Mouse (Mus musculus) heart, embryonic 14.5 days (tissue): ENCODE results near the gene Gm5475. TPM values are rescaled to one million over a fixed set of nuclear protein-coding genes. Genes with fewer than 3 reads are reported as not detected.

Source experiments
- ATAC-seq: fragments of 200-750 bp; cut with Nextera tagmentation; 2 replicates; pipeline ENCODE4 v1.8.0; 2017; ENCODE audit warnings: low read depth, moderate TSS enrichment; ENCODE audit not compliant: insufficient number of reproducible peaks, insufficient read depth, low FRiP score
- H3K27ac ChIP-seq, 2 experiments: fragments of 200-500 bp in 1 of 2; fragments of 300-500 bp in 1 of 2; sonication (generic) in 1 of 2; replicated peaks in 1 of 2; 2 replicates each; pipeline ENCODE4 v1.5.1; 2012 to 2014; ENCODE audit warnings: low read depth in 2 of 2, low read length in 2 of 2, control low read depth in 1 of 2, mild to moderate bottlenecking in 1 of 2, mixed read lengths in 1 of 2; ENCODE audit not compliant: control insufficient read depth in 1 of 2, insufficient read depth in 1 of 2
- H3K27me3 ChIP-seq: fragments of 300-500 bp; sonication (generic); 2 replicates; pipeline ENCODE4 v1.6.1; 2014; ENCODE audit warnings: mild to moderate bottlenecking, low read length, control low read depth; ENCODE audit not compliant: control insufficient read depth, insufficient read depth
- H3K36me3 ChIP-seq: fragments of 300-500 bp; sonication (generic); 2 replicates; pipeline ENCODE4 v1.6.1; 2014; ENCODE audit warnings: mild to moderate bottlenecking, control low read depth, low read length, mixed read lengths; ENCODE audit not compliant: control insufficient read depth, insufficient read depth
- H3K4me1 ChIP-seq, 2 experiments: fragments of 200-500 bp in 1 of 2; fragments of 300-500 bp in 1 of 2; sonication (generic) in 1 of 2; 2 replicates each; pipeline ENCODE4 v1.6.1; 2012 to 2014; ENCODE audit warnings: low read length in 2 of 2, control low read depth in 1 of 2, mixed read lengths in 1 of 2; ENCODE audit not compliant: control insufficient read depth in 2 of 2, insufficient read depth in 2 of 2
- H3K4me2 ChIP-seq: fragments of 300-500 bp; sonication (generic); 2 replicates; pipeline ENCODE4 v1.6.1; 2014; ENCODE audit warnings: mild to moderate bottlenecking, low read length
- H3K4me3 ChIP-seq, 2 experiments: fragments of 200-500 bp in 1 of 2; fragments of 300-500 bp in 1 of 2; sonication (generic) in 1 of 2; 2 replicates each; pipeline ENCODE4 v1.5.1; 2012 to 2014; ENCODE audit warnings: low read length in 2 of 2, mild to moderate bottlenecking in 2 of 2, control low read depth in 1 of 2, low read depth in 1 of 2, moderate library complexity in 1 of 2; ENCODE audit not compliant: control insufficient read depth in 1 of 2, insufficient read depth in 1 of 2
- H3K9ac ChIP-seq: fragments of 300-500 bp; sonication (generic); 2 replicates; pipeline ENCODE4 v1.6.1; 2014; ENCODE audit warnings: mild to moderate bottlenecking, low read length
- H3K9me3 ChIP-seq: fragments of 300-500 bp; sonication (generic); 2 replicates; pipeline ENCODE4 v1.6.1; 2016; ENCODE audit warnings: low read length, control low read depth; ENCODE audit not compliant: control insufficient read depth
- WGBS: fragments of 180-500 bp; shearing (Covaris S2); extraction: QIAGEN DNeasy Blood & Tissue Kit; methylation state at CpG from one replicate; pipeline ENCODE4 v1.1.7; 2014; 5-methylcytosine and 5-hydroxymethylcytosine counted together
- polyA plus RNA-seq: library from polyadenylated mRNA; unstranded; fragments of >200 nt; fragmentation: Nextera tagmentation; extraction: Ambion mirVana; gene quantifications from 2 replicates; pipeline ENCODE4 v1.2.1, GENCODE M21; 2014

The Gm5475 gene
- polyA plus RNA-seq, 1 experiment from 2014 or later, result not detected

GRCm38 (mm10) chr15:100388224-100388835 lies 33.6 kb upstream of the Gm5475 start:
- Histone ChIP-seq H3K36me3 (no peaks in the 10 kb centered on the region; the same call in 1 of the 2 replicates), H3K4me2 (no peak overlapping the region), H3K27ac (no peak overlapping the region), H3K9me3 (no peaks in the 10 kb centered on the region), H3K4me3 (no peak overlapping the region), H3K9ac (no peak overlapping the region), H3K4me1 (peaks cover 10 to 13% of the 10 kb centered on the region in 2 experiments), H3K27me3 (no peaks in the 10 kb centered on the region)
- no peak for ATAC-seq
- 88% methylated on average over 15 of the region's 16 CpGs for WGBS

GRCm38 (mm10) chr15:100388886-100389285 lies 33.1 kb upstream of the Gm5475 start:
- Histone ChIP-seq H3K4me1 (peaks cover 10 to 13% of the 10 kb centered on the region in 2 experiments), H3K4me3 (no peak overlapping the region), H3K4me2 (no peak overlapping the region), H3K9ac (no peak overlapping the region), H3K36me3 (peaks cover 6% of the 10 kb centered on the region), H3K27ac (no peak overlapping the region), H3K9me3 (no peaks in the 10 kb centered on the region), H3K27me3 (no peaks in the 10 kb centered on the region)
- WGBS, result 76% methylated on average over 9 of the region's 9 CpGs
- no peak for ATAC-seq

GRCm38 (mm10) chr15:100391066-100391465 lies 30.9 kb upstream of the Gm5475 start:
- H3K9ac ChIP-seq, result no peak overlapping the region
- no peak for ATAC-seq
- H3K36me3 ChIP-seq, result peaks cover 27% of the 10 kb centered on the region
- H3K4me1 ChIP-seq, result peaks cover 10 to 13% of the 10 kb centered on the region in 2 experiments
- no peak overlapping the region for H3K4me2 ChIP-seq
- H3K9me3 ChIP-seq, result no peaks in the 10 kb centered on the region
- no peak overlapping the region for H3K4me3 ChIP-seq
- WGBS, result 46% methylated on average over 7 of the region's 7 CpGs
- H3K27me3 ChIP-seq, result no peaks in the 10 kb centered on the region
- H3K27ac ChIP-seq, result no peak overlapping the region

- no peaks in the 10 kb centered on the region for H3K9me3 ChIP-seq
- H3K27ac ChIP-seq, result no peak overlapping the region
- no peak overlapping the region for H3K9ac ChIP-seq
- H3K4me3 ChIP-seq, result no peak overlapping the region
- H3K4me2 ChIP-seq, result no peak overlapping the region
- H3K27me3 ChIP-seq, result no peaks in the 10 kb centered on the region
- WGBS, result 85% methylated on average over 7 of the region's 7 CpGs
- ATAC-seq, result no peak
- peaks cover 33% of the 10 kb centered on the region for H3K36me3 ChIP-seq
- peaks cover 10 to 13% of the 10 kb centered on the region in 2 experiments for H3K4me1 ChIP-seq
Measured at GRCm38 (mm10) chr15:100391599-100391998, 30.3 kb upstream of the Gm5475 start.

DNA sequence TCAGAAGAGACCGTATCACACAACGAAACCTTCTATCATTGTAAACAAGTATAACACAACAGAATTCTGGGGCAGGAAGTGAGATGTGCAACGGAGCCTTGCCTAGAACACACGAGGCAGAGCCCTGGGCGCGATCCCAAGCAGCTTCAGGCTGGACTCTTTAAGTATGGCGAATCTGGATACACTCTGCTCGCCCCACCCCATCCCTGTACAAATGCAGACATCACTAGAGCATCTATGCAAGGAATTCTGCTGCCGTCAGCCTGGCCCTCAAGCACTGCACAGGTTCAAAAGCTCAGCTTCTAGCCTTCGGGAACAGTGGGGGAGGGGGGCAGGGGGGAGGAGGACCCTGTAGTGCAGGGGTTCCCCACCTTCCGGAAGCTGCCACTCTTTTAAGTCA lies 28.9 kb upstream of the Gm5475 start:
- no peak overlapping the region for H3K4me2 ChIP-seq
- H3K4me1 ChIP-seq, result peaks cover 10 to 13% of the 10 kb centered on the region in 2 experiments
- H3K36me3 ChIP-seq, result peaks cover 47% of the 10 kb centered on the region

DNA sequence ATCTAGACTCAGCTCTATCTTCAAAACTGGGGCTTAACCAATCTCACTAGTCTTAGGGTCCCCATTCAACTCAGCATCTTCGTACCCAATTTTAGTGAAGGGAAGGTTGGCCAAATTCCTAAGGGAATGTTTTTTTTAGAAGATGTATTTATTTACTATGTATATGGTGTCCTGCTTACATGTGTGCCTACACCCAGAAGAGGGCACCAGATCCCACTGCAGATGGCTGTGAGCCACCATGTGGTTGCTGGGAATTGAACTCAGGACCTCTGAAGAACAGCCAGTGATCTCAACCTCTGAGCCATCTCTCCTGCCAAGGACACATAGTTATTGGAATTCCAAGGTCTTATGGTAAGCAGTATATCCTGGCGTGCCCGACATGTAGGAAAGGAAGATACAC lies 26.4 kb upstream of the Gm5475 start:
- Histone ChIP-seq H3K4me2 (no peak overlapping the region), H3K4me1 (peaks cover 7 to 8% of the 10 kb centered on the region in 2 experiments), H3K27me3 (no peaks in the 10 kb centered on the region), H3K4me3 (no peak overlapping the region), H3K9me3 (no peaks in the 10 kb centered on the region), H3K9ac (no peak overlapping the region), H3K36me3 (peaks cover 71% of the 10 kb centered on the region), H3K27ac (no peak overlapping the region)
- 97% methylated on average over 3 of the region's 3 CpGs for WGBS
- no peak for ATAC-seq

More for the DNA sequence above, 28.9 kb upstream of the Gm5475 start:
- no peak overlapping the region for H3K27ac ChIP-seq
- H3K4me3 ChIP-seq, result no peak overlapping the region
- H3K27me3 ChIP-seq, result no peaks in the 10 kb centered on the region
- 58% methylated on average over 11 of the region's 11 CpGs for WGBS
- no peak overlapping the region for H3K9ac ChIP-seq
- no peaks in the 10 kb centered on the region for H3K9me3 ChIP-seq
- no peak for ATAC-seq

DNA sequence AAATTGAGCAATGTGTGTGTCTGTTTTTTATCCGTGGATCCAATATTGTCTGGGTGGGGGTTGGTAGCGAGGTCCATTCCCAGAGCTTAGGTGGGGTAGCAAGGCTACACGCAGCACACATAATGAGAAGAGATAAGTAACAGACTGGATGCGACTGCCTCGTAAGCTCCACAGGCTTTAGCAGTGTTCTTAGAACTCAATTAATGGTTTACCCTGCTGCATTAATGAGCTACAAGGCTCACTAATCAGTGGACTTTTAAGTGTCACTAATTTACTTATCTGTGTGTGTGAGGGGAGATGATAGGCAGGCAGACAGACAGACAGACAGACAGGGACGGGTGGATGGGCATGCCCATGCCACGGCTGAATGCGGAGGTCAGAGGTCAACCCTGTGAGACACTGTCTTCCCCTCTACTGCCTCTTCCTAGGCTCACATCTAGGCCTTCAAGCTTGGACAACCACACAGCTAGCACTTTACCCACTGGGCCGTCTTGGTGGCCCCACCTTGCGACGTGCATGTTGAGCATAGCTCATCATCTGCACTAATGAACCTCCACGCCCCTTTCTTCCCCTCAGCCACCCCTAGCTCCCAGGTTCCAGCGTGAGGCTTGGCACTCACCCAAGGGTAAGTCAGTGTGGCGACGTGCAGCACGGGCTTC lies 21.2 kb upstream of the Gm5475 start:
- Histone ChIP-seq H3K36me3 (peaks cover 99% of the 10 kb centered on the region), H3K4me3 (no peak overlapping the region), H3K4me2 (no peak overlapping the region), H3K27ac (no peak overlapping the region), H3K4me1 (peaks cover 0 to 1% of the 10 kb centered on the region in 2 experiments; a peak in 1 of 4 replicates), H3K9me3 (no peaks in the 10 kb centered on the region), H3K9ac (no peak overlapping the region), H3K27me3 (no peaks in the 10 kb centered on the region)
- no peak for ATAC-seq
- WGBS, result 80% methylated on average over 16 of the region's 16 CpGs
